Mouse (Mus musculus): Measurements from ENCODE around the gene Gm49776.
"Not testable (repeated sequence)": the region's sequence is repeated elsewhere in the genome, so short reads cannot be mapped to it uniquely, and the experiment has no call there.

The Gm49776 gene

DNA sequence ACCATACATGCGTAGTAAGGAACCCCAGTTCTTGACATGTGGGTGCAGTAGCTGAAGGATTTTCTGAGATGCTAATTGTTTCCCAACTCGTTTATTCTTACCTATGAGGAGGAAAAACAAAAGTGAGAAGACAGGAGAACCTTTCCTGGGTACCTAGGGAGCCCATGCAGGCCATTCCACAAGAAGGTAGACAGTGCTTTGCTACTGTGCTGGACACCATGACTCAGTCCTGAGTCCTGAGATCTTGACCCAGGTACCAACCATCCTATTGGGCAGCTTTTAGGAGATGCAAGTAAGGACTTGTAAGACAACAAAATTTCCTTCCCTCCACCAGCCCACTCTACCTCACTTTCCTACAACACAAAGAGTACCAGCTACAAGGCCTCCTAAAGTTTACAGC lies at the start of gene Gm49776:
Gene Gm49776, minus strand, starts transcription at position 101 of the 400 bp plus-strand sequence.
- no peak for DNase-seq (ENCODE audit: low read depth, low spot score)

DNA sequence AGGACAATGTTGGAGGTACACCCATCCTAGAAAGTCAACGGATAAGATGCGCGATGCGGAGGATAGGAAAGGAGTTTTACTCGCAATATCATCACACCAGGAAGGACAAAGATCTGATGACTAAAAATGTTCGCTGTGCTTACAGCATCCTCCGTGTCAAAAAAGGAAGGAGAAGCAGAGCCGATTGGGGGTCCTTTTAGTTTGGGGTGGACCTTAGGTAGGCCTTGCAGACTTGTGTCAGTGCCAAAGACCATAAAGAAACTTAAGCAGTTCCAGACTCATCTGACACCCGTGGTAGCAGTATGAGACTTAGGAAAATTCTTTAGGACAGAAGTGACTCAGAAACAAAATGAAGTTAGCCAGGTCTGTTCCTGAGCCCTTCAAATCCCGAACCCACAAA lies 31.5 kb upstream of the Gm49776 start:
- not testable (repeated sequence) for DNase-seq (ENCODE audit: low read depth, low spot score)

DNA sequence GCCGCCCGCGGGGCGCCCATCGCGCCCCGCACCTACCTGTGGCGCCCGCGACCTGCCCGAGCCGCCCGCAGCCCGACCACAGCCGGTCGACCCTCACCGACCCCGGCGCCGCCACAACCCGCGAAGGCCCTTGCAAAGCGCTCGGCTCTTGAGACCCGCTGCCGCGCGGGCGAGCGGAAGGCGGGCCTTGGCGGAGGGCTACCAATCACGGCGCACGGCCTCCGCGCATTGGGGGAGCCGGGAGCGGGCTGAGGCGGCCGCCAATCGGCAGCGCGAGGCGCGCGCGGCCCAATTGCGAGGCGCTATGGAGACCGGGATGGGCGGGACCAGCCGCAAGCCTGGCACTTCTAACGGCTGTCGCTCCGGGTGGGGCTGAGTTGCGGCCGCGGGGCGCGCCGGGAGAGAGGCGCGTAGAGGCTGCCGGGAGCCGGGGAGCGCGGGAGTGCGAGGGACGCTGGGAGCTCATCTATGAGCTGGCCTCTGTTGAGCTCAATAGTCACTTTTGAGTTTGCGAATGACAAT lies 31.0 kb upstream of the Gm49776 start, which contains the start of gene Dgcr8:
Gene Dgcr8, minus strand, starts transcription at position 180 of the 522 bp plus-strand sequence.
- DNase-seq (ENCODE audit: low read depth, low spot score), result peak; percentile 99

DNA sequence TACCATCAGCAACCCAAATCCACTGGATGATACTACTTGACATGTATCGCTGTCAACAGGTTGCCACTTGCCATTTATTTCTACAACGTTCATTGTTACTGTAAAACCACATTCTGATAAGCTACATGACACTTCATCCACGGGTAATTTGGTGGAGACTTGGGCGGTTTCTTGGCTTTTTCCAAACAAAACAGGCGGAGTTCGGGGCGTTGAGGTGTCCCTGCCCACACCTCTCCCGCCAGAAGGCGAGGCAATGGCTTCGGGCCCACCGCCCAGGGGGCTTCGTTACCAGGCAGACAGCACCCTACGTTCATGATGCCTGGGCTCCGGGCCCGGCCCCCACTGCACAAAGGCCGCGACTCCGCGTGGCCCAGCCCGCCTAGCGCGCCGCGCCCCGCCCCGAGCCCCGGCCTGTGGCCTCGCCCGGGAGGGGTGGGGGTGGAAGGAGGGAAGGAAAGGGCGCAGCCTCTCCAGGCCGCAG lies 30.5 kb upstream of the Gm49776 start:
- DNase-seq (ENCODE audit: low read depth, low spot score), result no peak

DNA sequence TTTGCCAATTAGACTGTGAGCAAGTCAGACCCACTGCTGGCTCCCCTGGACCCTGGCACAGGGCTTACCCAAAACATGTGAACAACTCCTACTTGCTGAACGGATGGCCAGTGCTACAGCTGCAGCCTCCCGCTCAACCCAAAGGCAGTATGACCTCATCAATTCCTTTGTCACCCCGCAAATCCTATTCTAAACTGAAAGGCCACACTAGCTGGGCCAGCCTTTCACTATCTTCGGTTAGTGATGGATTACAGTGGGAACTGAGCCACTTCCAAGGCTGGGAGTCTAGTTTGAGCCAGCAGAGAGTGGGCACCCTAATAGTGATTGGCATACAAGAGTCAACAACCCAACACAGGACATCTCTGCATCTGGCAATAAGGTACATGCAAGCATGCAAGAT lies 30.0 kb upstream of the Gm49776 start:
- peak; percentile 18 for DNase-seq (ENCODE audit: low read depth, low spot score)

DNA sequence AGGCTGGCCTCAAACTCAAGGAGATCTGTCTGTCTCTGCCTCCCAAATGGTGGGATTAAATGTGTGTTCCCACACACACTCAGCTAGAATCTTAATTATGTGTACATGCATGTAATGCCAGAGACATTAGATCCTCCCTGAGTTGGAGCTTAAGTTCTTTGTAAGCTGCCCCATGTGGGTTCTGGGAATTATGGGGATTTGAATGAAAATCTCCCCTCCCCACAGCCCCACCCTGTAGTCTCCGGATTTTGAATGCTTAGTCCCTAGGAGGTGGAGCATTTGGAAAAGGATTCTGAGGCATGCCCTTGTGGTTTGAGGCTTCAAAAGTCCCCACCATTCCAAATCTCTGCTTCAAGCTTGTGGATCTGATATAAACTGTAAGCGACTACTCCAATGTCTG lies 17.0 kb upstream of the Gm49776 start:
- DNase-seq (ENCODE audit: low read depth, low spot score), result peak; percentile 49

DNA sequence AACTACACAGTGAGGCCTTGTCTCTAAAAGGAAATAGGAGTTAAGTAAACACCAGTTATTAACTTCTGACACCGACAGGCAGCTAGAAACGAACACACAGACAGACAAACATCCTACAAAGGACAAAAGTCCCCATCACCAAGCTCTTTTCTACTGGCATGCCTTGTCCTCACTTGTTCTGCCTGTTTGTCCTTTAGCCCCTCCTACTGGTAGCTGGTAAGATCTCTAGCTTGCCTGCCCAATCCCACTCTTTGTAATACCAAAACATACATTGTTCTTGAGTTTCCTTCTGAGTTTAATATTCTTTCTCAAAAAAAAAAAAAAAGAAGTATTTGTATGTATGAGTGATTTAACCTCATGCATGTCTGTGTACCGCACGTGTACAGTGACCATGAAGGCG lies 10.1 kb upstream of the Gm49776 start:
- DNase-seq (ENCODE audit: low read depth, low spot score), result peak; percentile 70

DNA sequence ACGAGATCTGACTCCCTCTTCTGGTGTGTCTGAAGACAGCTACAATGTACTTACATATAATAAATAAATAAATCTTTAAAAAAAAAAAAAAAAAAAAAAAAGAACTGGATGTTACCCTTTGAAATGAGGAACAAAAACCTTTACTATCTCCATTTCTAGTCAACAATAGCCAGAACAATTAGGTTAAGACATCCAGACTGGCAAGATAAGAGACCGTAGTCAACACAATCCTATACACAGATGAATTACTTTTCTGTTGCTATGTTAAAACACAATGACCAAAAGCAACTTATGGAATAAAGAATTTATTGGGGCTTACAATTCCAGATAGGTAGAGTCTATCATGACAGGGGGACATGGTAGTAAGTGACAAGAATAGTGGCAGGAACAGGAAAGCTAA lies 6.9 kb upstream of the Gm49776 start:
- no peak for DNase-seq (ENCODE audit: low read depth, low spot score)

DNA sequence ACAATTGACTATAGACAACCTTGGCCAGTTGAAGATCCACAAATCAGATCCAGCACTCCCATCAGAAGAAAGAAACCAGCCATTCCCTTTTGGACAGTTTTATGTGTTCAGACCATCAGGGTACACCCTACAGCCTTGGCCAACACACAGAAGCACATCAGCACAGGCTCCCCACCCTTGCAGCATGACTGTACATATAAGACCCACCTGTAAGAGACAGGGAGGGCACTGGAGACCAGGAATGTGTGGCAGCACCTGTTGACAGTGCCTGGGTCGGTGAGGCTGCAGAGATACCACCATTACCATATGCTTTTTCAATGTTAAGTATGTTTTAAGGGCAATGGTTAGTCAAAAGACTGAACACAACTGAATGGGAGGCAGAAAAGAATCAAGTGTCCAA lies 4.3 kb downstream of the Gm49776 start:
- DNase-seq (ENCODE audit: low read depth, low spot score), result no peak

DNA sequence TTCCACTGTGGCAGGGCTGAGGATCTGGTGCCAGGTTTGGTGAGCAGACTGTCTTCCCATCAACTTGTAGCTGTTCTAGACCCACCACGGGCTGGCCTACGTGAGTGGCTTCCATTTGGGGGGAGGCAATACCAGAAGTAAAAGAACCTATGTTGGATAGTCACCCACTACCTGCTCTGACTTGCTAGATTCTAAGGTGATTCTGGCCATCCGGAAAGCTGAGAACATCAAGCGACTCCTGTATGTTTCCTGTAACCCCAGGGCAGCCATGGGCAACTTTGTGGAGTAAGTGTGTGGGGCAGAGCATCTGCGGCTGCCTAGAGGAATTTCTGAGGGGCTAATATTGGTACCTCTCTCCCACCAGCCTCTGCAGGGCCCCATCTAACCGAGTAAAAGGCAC lies 5.4 kb downstream of the Gm49776 start:
- no peak for DNase-seq (ENCODE audit: low read depth, low spot score)

DNA sequence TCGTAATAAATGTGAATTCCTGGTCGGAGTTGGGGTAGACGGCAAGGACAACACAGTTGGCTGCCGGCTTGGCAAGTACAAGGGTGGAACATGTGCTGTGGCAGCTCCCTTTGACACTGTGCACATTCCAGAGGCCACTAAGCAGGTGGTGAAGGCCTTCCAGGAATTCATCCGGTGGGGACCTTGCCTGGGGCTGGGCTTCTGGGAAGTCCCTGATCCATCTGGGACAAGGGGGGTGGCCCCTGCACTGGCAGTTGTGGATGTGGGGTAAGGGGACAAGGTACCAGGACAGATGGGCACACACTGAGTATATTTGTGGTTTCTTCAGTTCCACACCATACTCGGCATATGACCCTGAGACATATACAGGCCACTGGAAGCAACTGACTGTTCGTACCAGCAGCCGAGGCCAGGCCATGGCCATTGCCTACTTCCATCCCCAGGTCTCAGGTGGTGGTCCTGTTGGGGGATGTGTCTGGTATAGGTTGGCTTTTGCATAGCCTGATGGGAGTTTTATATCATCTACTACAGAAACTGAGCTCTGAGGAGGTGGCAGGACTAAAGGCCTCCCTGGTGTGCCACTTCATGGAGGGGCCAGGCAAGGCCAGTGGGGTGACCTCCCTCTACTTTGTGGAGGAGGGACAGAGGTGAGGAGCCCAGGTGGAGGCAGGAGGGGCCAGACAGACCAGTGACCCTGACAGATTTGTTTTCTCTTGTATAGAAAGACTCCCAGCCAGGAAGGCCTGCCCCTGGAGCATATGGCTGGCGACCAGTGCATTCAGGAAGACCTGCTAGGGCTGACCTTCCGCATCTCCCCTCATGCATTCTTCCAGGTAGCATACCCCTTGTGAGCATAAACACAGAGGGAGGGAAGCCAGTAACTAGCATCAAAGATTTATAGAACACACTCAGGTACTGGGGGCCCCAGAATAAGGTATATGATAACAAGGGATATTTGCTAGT lies 7.0 kb downstream of the Gm49776 start:
- no peak for DNase-seq (ENCODE audit: low read depth, low spot score)

DNA sequence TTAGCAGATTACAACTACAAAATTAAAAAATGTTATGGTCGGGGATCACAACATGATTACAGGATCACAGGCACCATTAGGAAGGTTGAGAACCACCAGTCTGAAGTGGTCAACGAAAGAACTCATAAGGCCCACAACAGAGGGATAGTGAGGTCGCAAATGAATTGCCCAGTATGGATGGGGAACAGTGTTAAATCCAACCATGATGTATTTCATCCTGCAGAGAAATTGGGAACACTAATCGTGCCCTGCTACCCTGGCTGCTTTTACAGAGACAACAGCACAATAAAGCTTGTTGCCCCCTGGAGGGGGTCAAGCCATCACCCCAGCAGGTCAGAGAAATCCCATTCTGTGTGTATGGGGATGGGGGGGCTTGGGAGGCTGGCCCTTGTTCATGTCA lies 7.9 kb downstream of the Gm49776 start:
- DNase-seq (ENCODE audit: low read depth, low spot score), result no peak

DNA sequence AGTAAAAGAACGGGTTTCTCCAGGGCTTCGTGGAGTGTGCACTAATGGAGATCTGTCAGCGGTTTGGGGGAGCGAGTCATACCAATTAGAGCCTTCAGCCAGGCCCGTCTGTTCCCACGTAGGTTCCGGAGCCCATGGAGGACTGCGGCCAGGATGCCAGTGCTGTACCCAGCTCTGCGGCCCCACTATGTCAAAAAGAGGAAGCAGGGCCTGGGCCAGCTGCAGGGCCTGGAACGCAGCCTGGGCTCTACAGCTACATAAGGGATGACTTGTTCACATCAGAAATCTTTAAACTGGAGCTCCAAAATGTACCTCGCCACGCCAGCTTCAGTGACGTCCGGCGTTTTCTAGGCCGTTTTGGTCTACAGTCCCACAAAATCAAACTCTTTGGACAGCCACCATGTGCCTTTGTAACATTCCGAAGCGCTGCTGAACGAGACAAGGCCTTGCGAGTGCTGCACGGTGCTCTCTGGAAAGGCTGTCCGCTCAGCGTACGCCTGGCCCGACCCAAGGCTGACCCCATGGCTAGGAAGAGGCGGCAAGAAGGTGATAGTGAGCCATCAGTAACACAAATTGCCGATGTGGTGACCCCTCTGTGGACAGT lies 8.7 kb downstream of the Gm49776 start:
- DNase-seq (ENCODE audit: low read depth, low spot score), result peak; percentile 28

DNA sequence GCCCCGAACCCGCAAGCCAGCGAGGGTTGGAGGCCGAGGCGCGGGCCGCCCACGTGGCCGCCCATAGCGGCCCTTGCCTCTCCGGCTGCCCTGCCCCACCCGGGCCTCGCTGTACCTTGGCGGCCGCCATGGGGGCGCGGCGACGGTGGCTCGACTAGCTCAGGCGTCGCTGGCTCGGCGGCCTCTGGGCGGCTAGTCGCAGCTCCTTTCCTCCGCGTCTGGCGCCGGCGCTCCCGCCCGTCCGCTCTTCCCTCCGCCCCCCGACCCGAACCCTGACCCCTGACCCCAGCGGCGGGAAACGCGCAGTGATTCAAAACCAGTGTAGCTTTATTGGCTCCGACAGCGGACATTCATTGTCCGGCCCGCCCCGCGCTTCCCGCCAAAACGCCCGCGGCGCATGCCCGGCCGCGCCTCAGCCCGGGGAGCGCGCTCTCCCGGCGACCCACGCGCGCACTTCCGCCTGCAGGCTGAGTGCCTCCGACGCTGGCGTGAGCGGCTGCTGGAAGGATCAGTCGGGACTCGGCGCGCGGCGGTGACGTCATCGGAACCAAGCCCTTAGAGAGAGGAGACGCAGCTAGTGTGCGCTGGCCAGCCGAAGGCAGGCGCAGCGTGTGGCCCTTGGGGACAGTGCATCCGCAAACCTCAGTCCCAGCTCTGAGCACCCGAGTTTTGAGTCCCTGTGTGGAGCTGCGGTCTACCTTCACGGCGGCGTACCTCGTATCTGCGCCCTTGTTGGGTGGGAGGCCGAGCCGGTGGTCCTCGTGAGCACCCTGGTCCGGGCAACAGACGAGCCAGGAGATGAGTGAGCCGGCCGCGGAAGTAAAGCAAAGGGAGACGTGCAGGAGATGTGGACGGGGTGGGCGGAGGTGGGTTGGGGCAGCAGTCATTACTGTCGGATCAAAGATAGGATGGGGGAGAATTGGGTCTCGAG lies 9.4 kb downstream of the Gm49776 start, which contains the start of the genes Trmt2a and Ranbp1:
Gene Trmt2a, plus strand, starts transcription at position 247 of the 931 bp plus-strand sequence.
Gene Ranbp1, minus strand, starts transcription at position 300 of the 931 bp plus-strand sequence.
- DNase-seq (ENCODE audit: low read depth, low spot score), result peak; percentile 100

DNA sequence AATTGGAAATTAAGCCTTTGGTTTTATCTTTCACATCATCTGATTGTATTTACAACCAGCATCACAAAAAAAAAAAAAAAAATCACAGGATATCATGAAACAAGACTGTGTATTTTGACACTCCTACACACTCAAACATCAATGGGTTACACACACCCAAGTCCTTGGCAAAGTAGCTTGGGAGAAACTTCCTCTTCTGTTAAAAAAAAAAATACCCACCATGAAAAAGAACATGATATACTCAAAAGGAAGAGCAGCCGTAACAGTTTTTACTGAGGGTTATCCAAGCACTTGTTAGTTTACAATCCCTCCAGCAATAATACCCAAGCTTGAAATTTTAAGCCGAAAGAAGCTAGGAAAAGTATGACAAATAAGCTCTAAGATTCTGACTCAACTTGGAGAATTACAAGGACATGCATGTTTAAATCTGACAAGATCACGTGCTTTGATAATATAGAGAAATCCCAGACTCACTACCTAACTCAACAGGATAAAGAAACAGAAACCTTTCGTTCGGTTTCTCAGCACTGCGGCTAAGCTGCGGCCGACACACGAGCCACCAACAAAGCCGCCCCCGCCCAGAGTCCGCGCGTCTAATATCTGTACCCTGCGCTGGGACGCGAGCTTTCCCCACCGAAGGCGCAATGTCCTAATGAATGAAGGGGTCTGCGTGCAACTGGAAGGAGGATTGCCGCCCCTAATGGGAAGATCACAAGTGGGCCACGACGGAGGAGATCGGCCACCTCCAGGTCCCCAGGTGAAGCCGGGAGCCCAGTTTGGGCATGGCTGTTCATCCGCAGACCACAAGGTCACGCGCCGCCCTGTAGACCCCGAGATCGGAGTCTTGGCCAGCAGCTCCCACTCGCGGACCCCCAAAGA lies 10.4 kb downstream of the Gm49776 start:
- DNase-seq (ENCODE audit: low read depth, low spot score), result peak; percentile 56

DNA sequence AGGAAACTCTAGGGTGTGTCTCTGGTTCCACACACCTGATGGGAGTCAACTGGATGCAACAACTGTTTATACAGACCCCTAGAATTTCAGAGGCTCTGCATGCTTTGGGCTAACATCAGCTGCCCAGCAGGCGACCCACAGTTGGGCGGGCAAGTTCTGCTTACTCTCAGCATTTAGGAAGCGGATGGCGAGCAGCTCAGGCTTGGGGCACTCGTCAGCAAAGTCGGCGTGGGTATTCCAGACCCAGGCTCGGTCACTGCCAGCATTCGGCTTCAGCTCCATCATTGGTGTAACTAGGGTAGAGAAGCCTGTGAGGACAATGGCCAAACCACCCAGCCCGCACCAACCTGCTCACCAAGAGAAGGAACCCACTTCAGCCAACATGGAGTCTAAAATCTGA lies 16.5 kb downstream of the Gm49776 start:
- DNase-seq (ENCODE audit: low read depth, low spot score), result no peak

DNA sequence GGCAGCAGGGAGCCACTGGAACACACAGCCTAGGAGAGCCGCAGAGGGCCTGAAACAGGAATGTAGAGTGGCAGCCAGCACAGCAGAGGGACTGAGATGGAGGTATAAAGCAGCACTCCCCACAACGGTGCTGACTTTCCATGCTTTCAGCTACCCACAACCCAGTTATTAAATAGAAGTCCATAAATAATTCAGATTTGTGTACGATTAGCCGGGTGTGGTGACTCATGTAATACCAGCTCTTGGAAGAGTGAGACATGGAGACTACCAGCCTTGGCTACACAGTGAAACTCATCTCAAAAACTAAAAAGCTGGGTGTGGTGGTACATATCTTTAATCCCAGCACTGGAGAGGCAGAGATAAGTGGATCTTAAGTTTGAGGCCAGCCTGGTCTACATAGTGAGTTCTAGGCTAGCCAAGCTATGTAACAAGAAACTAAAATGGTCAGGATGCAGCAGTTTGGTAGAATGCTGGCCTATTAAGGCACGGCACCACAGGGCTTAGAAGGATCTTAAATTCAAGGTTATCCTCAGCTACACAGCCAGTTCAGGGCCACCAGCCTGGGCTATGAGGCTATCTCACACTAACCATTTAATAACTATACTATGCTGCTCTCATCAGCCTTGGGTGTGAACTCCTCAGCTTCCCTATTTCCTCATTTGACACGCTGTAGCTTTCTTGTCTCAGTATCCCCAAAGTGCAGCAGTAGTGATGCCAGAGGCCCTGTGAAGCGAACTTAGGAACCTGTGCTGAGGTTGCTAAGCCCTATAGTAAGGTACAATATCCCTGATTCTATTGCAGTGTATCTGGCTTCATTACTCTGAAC lies 21.2 kb downstream of the Gm49776 start:
- DNase-seq (ENCODE audit: low read depth, low spot score), result no peak

DNA sequence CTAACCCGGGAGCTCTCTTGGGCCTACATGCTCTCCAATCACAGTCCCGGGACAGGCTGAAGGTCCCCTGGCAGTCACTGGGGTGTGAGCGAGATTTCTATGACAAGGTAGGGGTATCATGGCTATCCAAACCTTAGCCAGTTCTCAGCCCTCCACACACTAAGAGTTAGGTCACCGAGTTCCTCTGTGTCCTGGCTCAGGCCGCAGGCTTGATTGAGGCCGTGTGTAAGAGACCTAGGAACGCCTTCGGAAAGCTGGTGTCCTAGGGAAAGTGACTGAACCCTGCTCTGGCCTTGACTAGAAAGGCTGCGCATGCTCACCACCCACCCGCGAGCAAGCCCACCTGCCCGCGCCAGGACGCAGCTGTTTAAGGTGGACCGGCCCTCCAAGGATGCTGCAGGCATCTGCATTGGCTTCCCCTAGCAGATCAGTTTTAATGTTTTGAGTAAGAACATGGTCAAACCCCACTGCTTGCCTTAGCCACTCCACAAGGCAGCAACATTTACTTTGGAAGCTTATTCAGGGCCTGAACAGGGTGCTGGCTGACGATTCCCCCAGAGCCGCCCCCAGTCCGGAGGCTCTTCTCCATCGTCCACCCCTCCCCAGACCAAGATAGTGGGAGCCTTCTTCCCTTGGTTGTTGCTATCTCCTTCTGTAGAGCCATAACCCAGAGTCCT lies 22.6 kb downstream of the Gm49776 start:
- peak; percentile 61 for DNase-seq (ENCODE audit: low read depth, low spot score)

Measured in ZHBTc4 (cell line).